Mouse (Mus musculus): Measurements from ENCODE around the gene Ralgps1. TPM values are rescaled to one million over a fixed set of nuclear protein-coding genes. Genes with fewer than 3 reads are reported as not detected.

Ralgps1 gene
- total and polyA plus RNA-seq, 3 experiments = 0.62 to 2.1 (median 1.5) TPM

DNA sequence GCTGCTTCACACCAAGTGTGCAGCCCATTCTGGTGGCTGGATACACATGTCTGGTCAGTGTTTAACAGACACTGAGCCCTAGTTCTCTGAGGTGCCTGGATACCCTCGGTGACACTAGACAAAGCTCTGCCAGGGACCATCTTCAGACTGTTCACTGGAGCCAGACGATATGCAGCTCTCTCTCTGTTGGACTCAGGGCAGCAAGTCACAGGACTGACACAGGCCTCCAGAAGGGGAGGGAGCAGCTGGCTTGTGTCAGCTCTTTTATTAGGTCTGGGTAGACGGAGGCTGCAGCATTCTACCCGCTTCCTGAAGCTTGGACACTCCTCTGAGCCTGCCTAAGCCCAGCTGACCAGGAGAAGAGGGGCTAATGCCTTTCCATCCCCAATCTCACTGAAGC lies 164.2 kb downstream of the Ralgps1 start:
- Histone ChIP-seq H3K4me3 (replicated peaks in 1 of 3; ENCODE audit: low read depth in 2 of 3, low read length in 2 of 3, poor library complexity in 1 of 3) (no peak overlapping the region), H3K36me3 (replicated peaks in 1 of 2; ENCODE audit: control insufficient read depth in 1 of 2, insufficient read depth in 1 of 2, low read length in 1 of 2) (no peaks in the 10 kb centered on the region), H3K4me1 (ENCODE audit: control insufficient read depth in 1 of 2, insufficient read depth in 2 of 2) (peaks cover 10 to 62% of the 10 kb centered on the region in 2 experiments), H3K27ac (ENCODE audit: insufficient read depth, low read depth) (no peak overlapping the region), H3K9ac (ENCODE audit: insufficient read depth, low read depth) (no peak overlapping the region), H3K27me3 (replicated peaks) (no peaks in the 10 kb centered on the region), H3K9me3 (replicated peaks; ENCODE audit: low read length) (no peaks in the 10 kb centered on the region), H3K79me2 (replicated peaks; ENCODE audit: control insufficient read depth, extremely low read depth, insufficient read depth, poor library complexity, severe bottlenecking) (no peaks in the 10 kb centered on the region), H3K4me2 (ENCODE audit: insufficient read depth, low read depth, poor library complexity, severe bottlenecking) (no peak overlapping the region)
- TF ChIP-seq POLR2A (IDR thresholded peaks at IDR 0.05; ENCODE audit: low read depth, low read length) = no peak
- in situ Hi-C loops (cut with MboI; ENCODE audit: low pct_ligation_motif_present, low pct_unique_long_range_greater_than_20kb, low sequenced_read_pairs) = no loop called here
- DNase-seq (ENCODE audit: extremely low read depth) = no peak
- dilution Hi-C loops (cut with MboI; ENCODE audit: extremely low pct_ligation_motif_present, extremely low pct_unique_long_range_greater_than_20kb, low sequenced_read_pairs) = no loop called here

DNA sequence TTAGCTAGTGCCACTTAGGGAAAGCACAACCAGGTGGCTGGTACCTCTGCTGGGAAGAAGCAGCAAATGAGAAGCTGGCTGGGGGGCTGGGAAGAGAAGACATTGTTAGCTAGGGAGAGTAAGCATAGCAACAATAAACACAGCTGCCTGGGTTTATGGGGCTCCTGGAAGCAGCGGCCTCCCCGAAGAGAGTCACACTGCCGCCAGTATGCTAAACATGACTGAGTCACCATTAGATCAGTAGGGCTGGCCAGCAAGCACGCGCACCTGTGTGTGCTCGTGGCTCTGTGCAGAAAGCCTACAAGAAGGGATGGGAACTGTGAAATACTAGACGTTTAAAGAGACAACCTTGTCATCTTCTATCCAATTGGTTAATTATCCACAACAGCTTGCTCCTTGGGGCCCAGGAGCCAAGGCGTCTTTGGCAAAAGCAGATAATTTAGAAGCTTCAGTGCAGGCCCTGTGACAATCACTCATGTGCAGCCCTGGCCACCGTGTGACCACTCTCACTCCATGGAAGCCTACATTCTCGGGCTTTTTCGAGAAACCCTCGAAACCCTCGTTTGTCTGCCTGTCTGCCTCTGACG lies 165.3 kb downstream of the Ralgps1 start:
- dilution Hi-C loops (cut with MboI; ENCODE audit: extremely low pct_ligation_motif_present, extremely low pct_unique_long_range_greater_than_20kb, low sequenced_read_pairs) = no loop called here
- peak; percentile 29 for DNase-seq (ENCODE audit: extremely low read depth)

GRCm38 (mm10) chr2:33204980-33205379 lies 166.3 kb downstream of the Ralgps1 start:
- H3K4me2 ChIP-seq (ENCODE audit: insufficient read depth, low read depth, poor library complexity, severe bottlenecking) = no peak overlapping the region
- dilution Hi-C loops (cut with MboI; ENCODE audit: extremely low pct_ligation_motif_present, extremely low pct_unique_long_range_greater_than_20kb, low sequenced_read_pairs) = no loop called here
- H3K36me3 ChIP-seq (replicated peaks in 1 of 2; ENCODE audit: control insufficient read depth in 1 of 2, insufficient read depth in 1 of 2, low read length in 1 of 2) = no peaks in the 10 kb centered on the region
- in situ Hi-C loops (cut with MboI; ENCODE audit: low pct_ligation_motif_present, low pct_unique_long_range_greater_than_20kb, low sequenced_read_pairs) = no loop called here
- no peak overlapping the region for H3K9ac ChIP-seq (ENCODE audit: insufficient read depth, low read depth)
- no peak for DNase-seq (ENCODE audit: extremely low read depth)
- H3K4me3 ChIP-seq (replicated peaks in 1 of 3; ENCODE audit: low read depth in 2 of 3, low read length in 2 of 3, poor library complexity in 1 of 3) = no peak overlapping the region
- TF ChIP-seq MAZ (IDR thresholded peaks at IDR 0.05; ENCODE audit: low read depth, low read length) (no peak), NRF1 (IDR thresholded peaks at IDR 0.05; ENCODE audit: low read depth, low read length) (no peak), BHLHE40 (IDR thresholded peaks at IDR 0.05; ENCODE audit: low read depth, low read length) (no peak), MYC (IDR thresholded peaks at IDR 0.05; ENCODE audit: low read depth, low read length) (no peak), ZKSCAN1 (IDR thresholded peaks at IDR 0.05; ENCODE audit: borderline replicate concordance, low read depth, low read length) (no peak), HCFC1 (IDR thresholded peaks at IDR 0.05; ENCODE audit: low read depth, low read length) (no peak)
- H3K27ac ChIP-seq (ENCODE audit: insufficient read depth, low read depth) = no peak overlapping the region
- no peaks in the 10 kb centered on the region for H3K9me3 ChIP-seq (replicated peaks; ENCODE audit: low read length)
- no peaks in the 10 kb centered on the region for H3K79me2 ChIP-seq (replicated peaks; ENCODE audit: control insufficient read depth, extremely low read depth, insufficient read depth, poor library complexity, severe bottlenecking)
- peaks cover 10 to 69% of the 10 kb centered on the region in 2 experiments for H3K4me1 ChIP-seq (ENCODE audit: control insufficient read depth in 1 of 2, insufficient read depth in 2 of 2)
- no peaks in the 10 kb centered on the region for H3K27me3 ChIP-seq (replicated peaks)

More for the DNA sequence above, 165.3 kb downstream of the Ralgps1 start:
- H3K9me3 ChIP-seq (replicated peaks; ENCODE audit: low read length) = no peaks in the 10 kb centered on the region
- no peak overlapping the region for H3K4me2 ChIP-seq (ENCODE audit: insufficient read depth, low read depth, poor library complexity, severe bottlenecking)
- no peaks in the 10 kb centered on the region for H3K79me2 ChIP-seq (replicated peaks; ENCODE audit: control insufficient read depth, extremely low read depth, insufficient read depth, poor library complexity, severe bottlenecking)
- TF ChIP-seq BHLHE40 (IDR thresholded peaks at IDR 0.05; ENCODE audit: low read depth, low read length) = 0 out of 2 replicates have a peak, but pooled peaks have one; percentile 19
- peak; percentile 24; the same call in 1 of the 2 replicates for TF ChIP-seq ETS1 (conservative IDR thresholded peaks at IDR 0.05; ENCODE audit: low read depth, low read length)
- TF ChIP-seq CHD2 (IDR thresholded peaks at IDR 0.05; ENCODE audit: low read length) = no peak
- no peak overlapping the region for H3K4me3 ChIP-seq (replicated peaks in 1 of 3; ENCODE audit: low read depth in 2 of 3, low read length in 2 of 3, poor library complexity in 1 of 3)
- no peak overlapping the region for H3K9ac ChIP-seq (ENCODE audit: insufficient read depth, low read depth)
- peaks cover 10 to 63% of the 10 kb centered on the region in 2 experiments for H3K4me1 ChIP-seq (ENCODE audit: control insufficient read depth in 1 of 2, insufficient read depth in 2 of 2)
- no peaks in the 10 kb centered on the region for H3K36me3 ChIP-seq (replicated peaks in 1 of 2; ENCODE audit: control insufficient read depth in 1 of 2, insufficient read depth in 1 of 2, low read length in 1 of 2)
- H3K27ac ChIP-seq (ENCODE audit: insufficient read depth, low read depth) = no peak overlapping the region
- in situ Hi-C loops (cut with MboI; ENCODE audit: low pct_ligation_motif_present, low pct_unique_long_range_greater_than_20kb, low sequenced_read_pairs) = no loop called here
- no peaks in the 10 kb centered on the region for H3K27me3 ChIP-seq (replicated peaks)

Measured in CH12.LX (cell line).